Mouse (Mus musculus) cerebellum, adult 2 months (tissue): Measurements from ENCODE around the gene Uchl5. TPM values are rescaled to one million over a fixed set of nuclear protein-coding genes. Genes with fewer than 3 reads are reported as not detected.

Source experiments
- DNase-seq, 2 experiments: peaks; one replicate each; pipeline ENCODE4 v3.0.0; 2021
- H3K27ac ChIP-seq: fragments of 200-500 bp; 2 replicates; pipeline ENCODE4 v1.5.1; 2012; ENCODE audit warnings: low read length, control low read depth, inconsistent platforms; ENCODE audit not compliant: insufficient read depth
- H3K27me3 ChIP-seq: fragments of 200-500 bp; 2 replicates; pipeline ENCODE4 v1.6.1; 2012; ENCODE audit warnings: inconsistent platforms, mild to moderate bottlenecking, low read length, moderate library complexity; ENCODE audit not compliant: control insufficient read depth, insufficient read depth
- H3K4me1 ChIP-seq: fragments of 200-500 bp; 2 replicates; pipeline ENCODE4 v1.6.1; 2011; ENCODE audit warnings: low read length; ENCODE audit not compliant: control insufficient read depth, insufficient read depth
- H3K4me3 ChIP-seq: fragments of 200-500 bp; replicated peaks from 2 replicates; pipeline ENCODE3; 2011; ENCODE audit warnings: mild to moderate bottlenecking, low read depth, low read length, control low read depth; ENCODE audit not compliant: insufficient read depth
- CTCF ChIP-seq: fragments of 200-500 bp; IDR thresholded peaks from 2 replicates; pipeline ENCODE4 v1.5.1; 2011; ENCODE audit warnings: low read depth, mild to moderate bottlenecking, control low read depth, low read length, moderate library complexity, borderline replicate concordance; ENCODE audit not compliant: insufficient read depth
- POLR2A ChIP-seq: fragments of 200-500 bp; IDR thresholded peaks from 2 replicates; pipeline ENCODE4 v1.6.1; 2011; ENCODE audit warnings: low read length, control low read depth, borderline replicate concordance; ENCODE audit not compliant: insufficient read depth
- WGBS: fragments of 180-500 bp; shearing (Covaris S2); methylation state at CpG from one replicate; pipeline ENCODE4 v1.1.7; 2018; 5-methylcytosine and 5-hydroxymethylcytosine counted together
- polyA plus RNA-seq: library from polyadenylated mRNA; depleted of rRNA; stranded (reverse); fragments of >200 nt; gene quantifications from 2 replicates; pipeline ENCODE4 v1.2.3, GENCODE M21; 2012

The Uchl5 gene
- polyA plus RNA-seq, 1 experiment = 38.9 TPM

DNA sequence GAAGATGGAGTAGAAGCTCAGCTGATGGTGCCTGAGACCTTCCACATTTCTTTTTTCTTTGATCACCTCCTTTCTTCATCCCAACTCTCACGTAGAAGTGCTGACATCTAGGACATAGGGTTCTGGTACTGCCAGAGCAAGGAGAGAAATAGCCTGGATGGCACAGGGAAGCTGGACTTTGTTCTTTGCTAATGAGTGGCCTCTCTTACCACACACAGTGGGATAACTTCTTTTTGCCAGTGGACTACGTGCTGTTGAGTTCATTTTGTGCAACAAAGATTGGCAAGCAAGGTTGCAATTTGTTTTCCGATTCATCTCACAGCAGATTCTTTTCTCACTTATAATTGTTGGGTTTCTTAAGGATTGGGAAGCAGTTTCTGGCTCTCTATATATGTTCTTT lies 45.6 kb downstream of the Uchl5 start:
- Histone ChIP-seq H3K27me3 (no peaks in the 10 kb centered on the region), H3K4me3 (no peak overlapping the region), H3K4me1 (no peaks in the 10 kb centered on the region), H3K27ac (no peak overlapping the region)
- no peak for DNase-seq
- no peak for TF ChIP-seq CTCF
- TF ChIP-seq POLR2A = no peak
- WGBS = 67% methylated on average over 3 of the region's 3 CpGs

- no peaks in the 10 kb centered on the region for H3K27me3 ChIP-seq
- no peak for DNase-seq
- WGBS = 52% methylated on average over 3 of the region's 3 CpGs
- no peaks in the 10 kb centered on the region for H3K4me1 ChIP-seq
- TF ChIP-seq CTCF (no peak), POLR2A (no peak)
- H3K4me3 ChIP-seq = no peak overlapping the region
- H3K27ac ChIP-seq = no peak overlapping the region
Measured at GRCm38 (mm10) chr1:143830713-143831112, 53.6 kb downstream of the Uchl5 start.

GRCm38 (mm10) chr1:143836363-143837182 lies 59.5 kb downstream of the Uchl5 start:
- DNase-seq = no peak

GRCm38 (mm10) chr1:143837681-143838080 lies 60.6 kb downstream of the Uchl5 start:
- H3K4me3 ChIP-seq = no peak overlapping the region
- WGBS = 62% methylated on average over 4 of the region's 4 CpGs
- no peak overlapping the region for H3K27ac ChIP-seq
- DNase-seq = peak in 1 of 2 experiments; percentile 8
- TF ChIP-seq CTCF (no peak), POLR2A (no peak)
- H3K4me1 ChIP-seq = no peaks in the 10 kb centered on the region
- no peaks in the 10 kb centered on the region for H3K27me3 ChIP-seq

More at GRCm38 (mm10) chr1:143836363-143837182, 59.5 kb downstream of the Uchl5 start:
- 59% methylated on average over 7 of the region's 7 CpGs for WGBS
- Histone ChIP-seq H3K4me1 (no peaks in the 10 kb centered on the region), H3K27me3 (no peaks in the 10 kb centered on the region), H3K4me3 (no peak overlapping the region), H3K27ac (no peak overlapping the region)
- no peak for TF ChIP-seq CTCF

DNA sequence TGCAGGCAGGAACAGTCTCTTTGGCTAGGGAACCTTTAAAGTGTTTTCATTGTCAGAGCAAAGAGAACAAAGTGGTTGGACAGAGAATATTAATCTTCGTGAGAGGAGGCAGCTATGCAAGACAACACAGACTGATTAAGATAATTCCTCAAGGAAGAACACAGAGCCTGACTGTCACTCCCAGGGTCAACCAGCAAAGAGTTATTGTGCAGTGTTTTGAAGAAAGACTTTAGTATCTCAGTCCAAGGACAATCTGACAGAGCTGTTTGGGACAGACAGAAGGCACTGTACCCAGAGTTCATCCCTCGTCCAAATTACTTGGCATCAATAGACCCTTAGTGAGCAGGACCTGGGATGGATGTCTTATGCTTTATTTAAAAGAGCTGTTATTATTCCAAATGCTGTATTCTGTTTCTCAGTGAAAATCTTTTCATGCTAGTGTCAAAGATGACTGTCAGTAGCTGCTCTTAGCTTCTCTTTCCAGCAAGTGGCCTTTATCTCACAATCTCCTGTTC lies 61.9 kb downstream of the Uchl5 start:
- 52% methylated on average over 2 of the region's 2 CpGs for WGBS
- H3K27ac ChIP-seq = no peak overlapping the region
- DNase-seq = no peak
- H3K4me3 ChIP-seq = no peak overlapping the region
- TF ChIP-seq POLR2A (no peak), CTCF (no peak)
- H3K27me3 ChIP-seq = no peaks in the 10 kb centered on the region
- H3K4me1 ChIP-seq = no peaks in the 10 kb centered on the region

GRCm38 (mm10) chr1:143852329-143852728 lies 75.3 kb downstream of the Uchl5 start:
- H3K27me3 ChIP-seq = no peaks in the 10 kb centered on the region
- DNase-seq = no peak
- H3K4me1 ChIP-seq = no peaks in the 10 kb centered on the region
- no peak overlapping the region for H3K27ac ChIP-seq
- 93% methylated on average over 4 of the region's 4 CpGs for WGBS
- no peak overlapping the region for H3K4me3 ChIP-seq
- TF ChIP-seq CTCF (no peak), POLR2A (no peak)

DNA sequence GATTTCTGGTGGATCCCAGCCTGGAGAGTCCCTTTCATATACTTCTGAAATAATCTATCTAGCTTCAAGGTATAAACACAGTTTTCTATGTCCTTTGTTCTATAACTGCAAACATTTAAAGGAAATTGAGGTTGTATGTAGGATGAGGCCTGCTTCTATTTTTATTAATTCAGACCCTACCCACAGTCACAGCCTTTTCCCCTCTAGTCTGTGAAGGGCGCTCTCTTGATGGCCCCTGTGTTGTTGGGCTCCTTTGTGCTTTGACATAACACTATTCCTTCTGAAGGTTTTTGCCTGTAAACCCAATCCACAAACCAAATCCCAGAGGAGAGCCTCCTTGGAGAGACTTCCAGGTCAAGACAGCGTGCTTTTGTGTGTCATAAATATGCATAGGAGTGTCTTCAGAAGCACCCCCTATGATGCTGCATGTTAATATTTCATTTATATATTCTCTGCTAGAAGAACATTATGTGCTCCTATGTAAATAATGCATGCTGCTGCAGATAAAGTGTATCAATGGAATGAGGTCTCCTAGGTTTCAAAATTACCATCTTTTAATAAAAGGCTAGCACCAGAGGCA lies 75.8 kb downstream of the Uchl5 start:
- Histone ChIP-seq H3K4me3 (no peak overlapping the region), H3K27me3 (no peaks in the 10 kb centered on the region), H3K27ac (no peak overlapping the region), H3K4me1 (no peaks in the 10 kb centered on the region)
- no peak for TF ChIP-seq CTCF
- TF ChIP-seq POLR2A = no peak
- no peak for DNase-seq
- WGBS = 72% methylated on average over 2 of the region's 2 CpGs

DNA sequence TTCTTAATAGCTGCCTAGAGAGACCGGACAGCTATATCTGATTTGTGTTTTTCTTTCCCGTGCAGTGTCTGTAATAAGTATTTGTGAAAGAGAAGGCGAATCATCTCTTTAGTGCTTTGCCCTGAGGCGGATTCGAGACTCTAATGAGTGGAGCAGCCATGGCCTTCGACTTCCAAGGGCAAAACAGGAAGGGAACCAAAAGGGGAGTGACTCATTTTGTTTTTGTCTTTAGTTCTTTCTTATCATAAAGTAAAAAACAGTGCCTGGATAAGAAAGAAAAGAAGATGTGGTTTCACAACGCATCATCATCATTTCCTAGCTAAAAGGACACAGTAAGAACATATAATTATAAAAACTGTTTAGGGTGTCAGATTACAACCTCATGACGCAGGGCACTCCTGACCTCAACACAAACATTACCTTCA lies 76.6 kb downstream of the Uchl5 start:
- no peak for DNase-seq
- Histone ChIP-seq H3K27ac (no peak overlapping the region), H3K4me3 (no peak overlapping the region), H3K27me3 (no peaks in the 10 kb centered on the region), H3K4me1 (no peaks in the 10 kb centered on the region)
- WGBS = 88% methylated on average over 8 of the region's 8 CpGs
- TF ChIP-seq CTCF = no peak
- no peak for TF ChIP-seq POLR2A
